Mouse (Mus musculus) right cerebral cortex, postnatal 14 days (tissue): ENCODE data around the gene Plekhh3.
A peak's percentile ranks its signal among the peaks of the same experiment; 100 is the strongest.
"Not testable (repeated sequence)": the region's sequence is repeated elsewhere in the genome, so short reads cannot be mapped to it uniquely, and the experiment has no call there.

Experiments
- DNase-seq: peaks from one replicate; pipeline ENCODE4 v3.0.0; 2022

The Plekhh3 gene

GRCm38 (mm10) chr11:101146377-101146776 is 24.8 kb downstream of the Plekhh3 start:
- no peak for DNase-seq

DNA sequence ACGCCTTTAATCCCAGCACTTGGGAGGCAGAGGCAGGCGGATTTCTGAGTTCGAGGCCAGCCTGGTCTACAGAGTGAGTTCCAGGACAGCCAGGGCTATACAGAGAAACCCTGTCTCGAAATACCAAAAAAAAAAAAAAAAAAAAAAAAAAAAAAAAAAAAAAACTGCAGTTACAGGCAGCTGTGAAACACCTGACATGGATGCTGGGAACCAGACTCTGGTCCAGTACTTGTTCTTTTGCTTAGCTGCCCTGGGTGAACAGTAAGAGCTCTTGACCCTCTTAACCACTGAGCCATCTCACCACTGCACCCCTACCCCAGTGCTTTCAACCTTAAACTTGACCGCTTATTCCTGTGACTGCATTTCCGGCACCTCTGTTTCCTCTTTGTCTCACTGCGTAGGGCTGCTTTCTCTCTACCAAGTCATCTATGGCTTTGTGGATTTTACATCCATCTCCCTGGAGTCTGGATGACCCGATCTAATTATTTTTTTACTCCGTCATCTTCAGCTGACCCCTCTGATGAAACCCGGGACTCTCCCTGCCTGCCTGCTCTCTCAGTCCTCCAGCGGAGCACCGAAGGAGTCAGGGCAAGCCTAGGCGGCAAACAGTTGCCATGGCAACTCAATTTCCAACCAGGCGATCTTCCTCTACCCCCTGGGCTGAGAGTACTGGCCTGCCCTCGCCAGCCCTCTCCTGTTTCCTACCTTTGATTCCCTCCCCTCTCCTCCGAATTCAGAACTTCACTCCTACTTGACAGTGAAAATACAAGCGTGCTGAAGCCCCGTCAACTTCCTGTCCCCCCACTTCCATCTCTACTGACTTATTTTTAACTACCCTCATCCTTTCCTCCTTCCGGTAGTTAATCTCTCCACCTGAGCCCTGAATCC is 27.6 kb downstream of the Plekhh3 start:
- no peak for DNase-seq

- DNase-seq = no peak
Observed at GRCm38 (mm10) chr11:101142215-101142967, 28.8 kb downstream of the Plekhh3 start.

GRCm38 (mm10) chr11:101141088-101141487 is 30.1 kb downstream of the Plekhh3 start:
- no peak for DNase-seq

DNA sequence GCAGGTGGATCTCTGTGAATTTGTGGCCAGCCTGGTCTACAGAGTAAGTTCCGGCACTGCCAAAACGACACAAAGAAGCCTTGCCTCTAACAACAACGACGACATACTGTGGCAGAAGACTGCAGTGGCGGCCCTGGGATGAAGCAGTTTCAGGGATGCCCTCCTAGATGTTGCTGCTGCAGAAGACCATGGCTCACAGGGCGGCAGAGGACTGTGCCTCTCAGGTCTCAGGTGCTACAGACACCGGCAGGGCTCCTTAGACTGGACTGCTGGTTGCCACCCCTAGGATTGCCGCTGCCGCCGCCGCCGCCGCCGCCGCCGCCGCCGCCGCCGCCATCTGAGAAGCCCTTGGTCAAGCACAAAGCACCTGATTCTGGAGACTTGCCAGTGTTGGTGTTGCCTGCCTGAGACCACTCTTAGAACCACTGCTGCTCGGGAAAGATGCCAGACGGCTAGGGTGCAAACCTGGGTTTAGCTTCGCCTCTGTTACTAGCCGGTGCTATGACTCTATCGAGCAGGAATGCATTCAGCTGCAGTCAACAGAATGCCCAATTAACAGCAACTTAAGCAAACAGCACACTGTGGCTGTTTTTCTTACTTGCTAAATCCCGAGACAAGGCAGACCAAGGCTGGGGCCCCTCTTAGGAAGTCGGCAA is 30.9 kb downstream of the Plekhh3 start:
- DNase-seq = no peak

- DNase-seq = no peak
Observed at GRCm38 (mm10) chr11:101138536-101139181, 32.5 kb downstream of the Plekhh3 start.

- DNase-seq = no peak
Observed at GRCm38 (mm10) chr11:101137000-101137399, 34.2 kb downstream of the Plekhh3 start.

DNA sequence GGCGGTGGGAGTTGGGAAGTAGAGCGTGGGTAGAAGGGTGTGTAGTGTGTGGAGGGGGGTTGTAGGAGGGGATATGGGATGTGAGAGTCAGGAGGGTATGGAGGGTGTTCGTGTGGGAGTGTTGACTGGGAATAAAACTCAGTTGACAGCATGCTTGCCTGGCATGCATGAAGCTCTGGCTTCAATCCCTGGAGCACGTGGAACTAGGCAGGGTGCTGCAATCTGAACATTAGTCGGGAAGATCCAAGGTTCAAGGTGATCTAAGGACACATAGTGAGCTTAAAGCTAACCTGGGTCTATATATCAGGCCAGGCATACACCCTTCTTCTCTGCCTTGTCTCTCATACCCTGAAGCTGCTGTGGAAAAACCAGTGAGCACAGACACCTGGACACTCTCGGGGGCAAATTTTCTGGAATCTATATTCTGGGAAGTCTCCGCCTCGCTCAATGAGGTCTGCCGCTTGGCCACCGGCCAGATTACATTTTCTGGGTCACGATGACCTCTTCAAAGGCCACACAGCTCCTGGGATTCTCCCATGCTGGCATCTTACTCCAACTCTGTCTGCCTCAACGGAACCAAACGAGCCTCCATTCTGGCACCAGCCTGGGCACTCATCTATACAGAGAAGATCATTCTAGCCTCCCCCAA is 36.8 kb downstream of the Plekhh3 start:
- no peak for DNase-seq

- no peak for DNase-seq
Observed at GRCm38 (mm10) chr11:101133037-101133436, 38.1 kb downstream of the Plekhh3 start.

GRCm38 (mm10) chr11:101131701-101132100 is 39.5 kb downstream of the Plekhh3 start:
- peak; percentile 59 for DNase-seq

- no peak for DNase-seq
Observed at GRCm38 (mm10) chr11:101131187-101131586, 40.0 kb downstream of the Plekhh3 start.

DNA sequence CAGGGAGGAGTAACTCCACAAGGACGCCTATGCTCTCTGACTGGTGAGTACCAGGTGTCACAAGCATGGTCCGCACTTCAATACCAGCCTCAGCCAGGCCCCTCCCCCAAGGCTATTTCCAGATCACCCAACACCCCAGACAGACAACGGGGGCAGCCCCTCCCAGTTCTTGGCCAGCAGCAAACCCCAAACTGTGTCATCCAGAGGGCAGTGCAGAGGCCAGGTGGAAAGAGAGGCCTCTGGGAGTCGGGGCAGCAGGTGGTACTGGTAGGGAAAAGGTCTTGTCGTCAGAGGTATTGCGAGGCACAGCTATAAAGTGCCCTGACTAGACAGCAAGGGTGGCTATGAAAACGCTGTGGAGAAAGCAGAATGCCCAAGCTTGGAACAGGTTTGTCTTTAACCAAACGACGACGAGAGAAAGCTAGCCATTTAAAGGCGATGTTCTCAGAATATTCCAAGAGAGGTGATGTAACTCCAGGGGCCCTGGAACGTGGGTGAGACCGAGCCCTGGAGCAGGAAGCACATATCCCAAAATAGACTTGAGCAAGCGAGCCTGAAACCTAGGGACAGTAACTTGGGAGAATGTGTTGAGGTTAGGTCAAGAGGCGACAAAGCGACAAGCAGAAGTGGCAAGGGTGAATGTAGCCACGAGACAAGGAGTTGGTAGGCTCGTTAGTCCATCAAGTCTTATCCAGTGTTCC is 40.9 kb downstream of the Plekhh3 start:
- no peak for DNase-seq

DNA sequence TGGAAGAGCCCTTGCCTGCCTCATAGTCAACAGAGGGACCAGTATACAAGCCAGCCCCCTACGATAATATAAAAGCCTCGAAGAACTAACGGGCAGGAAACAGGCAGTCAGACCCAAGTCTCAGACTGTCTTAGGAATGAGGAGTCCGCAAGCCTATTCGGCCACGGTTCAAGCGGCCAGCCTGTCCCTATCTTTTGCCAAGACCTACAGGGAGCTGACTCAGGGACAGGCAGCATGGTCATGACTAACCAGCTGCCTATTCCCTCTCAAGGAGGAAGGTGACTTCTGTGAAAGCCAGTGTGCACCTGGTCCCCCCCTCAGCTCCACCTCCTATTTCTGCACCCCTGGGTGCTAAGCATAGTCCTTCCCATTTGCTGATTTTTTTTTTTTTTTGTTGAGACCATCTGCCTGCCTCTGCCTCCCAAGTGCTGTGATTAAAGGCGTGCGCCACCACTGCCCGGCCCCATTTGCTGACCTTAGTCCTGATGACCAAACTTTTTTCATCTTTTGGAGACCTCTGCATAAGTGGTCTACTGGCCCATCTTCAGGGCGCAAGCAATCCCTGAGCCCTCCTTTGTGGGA is 42.1 kb downstream of the Plekhh3 start:
- DNase-seq = no peak

DNA sequence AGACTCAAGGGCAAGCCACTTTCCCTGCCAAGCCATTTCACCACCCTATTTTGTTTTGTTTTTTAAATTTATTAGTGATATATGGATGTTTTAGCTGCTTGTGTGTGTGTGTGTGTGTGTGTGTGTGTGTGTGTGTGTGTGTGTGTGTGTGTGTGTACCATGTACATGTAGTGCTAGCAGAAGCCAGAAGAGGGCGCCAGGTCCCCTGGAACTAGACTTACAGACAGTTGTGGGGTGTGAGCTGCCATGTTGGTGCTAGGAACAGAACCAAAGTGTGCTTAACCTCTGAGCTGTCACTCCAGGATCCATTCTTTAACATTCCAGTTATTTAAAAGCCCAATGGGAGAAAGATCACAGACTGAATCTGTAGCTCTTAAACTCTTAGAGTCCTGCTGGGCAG is 44.1 kb downstream of the Plekhh3 start:
- DNase-seq = no peak

DNA sequence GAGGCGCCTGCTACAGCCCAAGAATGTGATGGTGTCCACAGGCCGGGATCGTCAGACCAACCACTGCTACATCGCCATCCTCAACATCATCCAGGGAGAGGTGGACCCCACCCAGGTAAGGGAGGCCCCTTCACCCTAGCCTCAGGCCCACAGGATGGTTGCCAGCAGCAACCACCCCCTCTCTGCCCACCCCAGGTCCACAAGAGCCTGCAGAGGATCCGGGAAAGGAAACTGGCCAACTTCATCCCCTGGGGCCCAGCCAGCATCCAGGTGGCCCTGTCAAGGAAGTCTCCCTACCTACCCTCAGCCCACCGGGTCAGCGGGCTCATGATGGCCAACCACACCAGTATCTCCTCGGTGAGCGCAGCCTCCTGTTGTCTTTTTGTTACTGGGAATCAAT is 46.1 kb downstream of the Plekhh3 start:
- not testable (repeated sequence) for DNase-seq

DNA sequence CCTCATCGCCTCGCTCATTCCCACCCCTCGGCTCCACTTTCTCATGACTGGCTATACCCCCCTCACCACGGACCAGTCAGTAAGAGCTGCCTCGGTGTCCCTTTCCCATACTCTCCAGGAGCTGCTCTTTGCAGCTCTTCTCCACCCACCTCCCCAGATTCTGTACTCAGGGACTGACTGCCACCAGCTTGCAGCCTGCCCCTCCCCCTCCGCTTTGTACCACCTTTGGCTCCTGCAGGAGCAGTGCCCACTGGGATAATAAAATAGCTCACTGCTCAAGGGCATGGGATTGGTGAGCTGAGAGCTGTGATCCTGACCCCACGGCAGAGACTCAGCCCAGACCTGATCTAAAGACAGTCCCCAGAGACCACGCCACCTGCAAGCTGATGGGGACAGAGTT is 46.7 kb downstream of the Plekhh3 start:
- DNase-seq = not testable (repeated sequence)

DNA sequence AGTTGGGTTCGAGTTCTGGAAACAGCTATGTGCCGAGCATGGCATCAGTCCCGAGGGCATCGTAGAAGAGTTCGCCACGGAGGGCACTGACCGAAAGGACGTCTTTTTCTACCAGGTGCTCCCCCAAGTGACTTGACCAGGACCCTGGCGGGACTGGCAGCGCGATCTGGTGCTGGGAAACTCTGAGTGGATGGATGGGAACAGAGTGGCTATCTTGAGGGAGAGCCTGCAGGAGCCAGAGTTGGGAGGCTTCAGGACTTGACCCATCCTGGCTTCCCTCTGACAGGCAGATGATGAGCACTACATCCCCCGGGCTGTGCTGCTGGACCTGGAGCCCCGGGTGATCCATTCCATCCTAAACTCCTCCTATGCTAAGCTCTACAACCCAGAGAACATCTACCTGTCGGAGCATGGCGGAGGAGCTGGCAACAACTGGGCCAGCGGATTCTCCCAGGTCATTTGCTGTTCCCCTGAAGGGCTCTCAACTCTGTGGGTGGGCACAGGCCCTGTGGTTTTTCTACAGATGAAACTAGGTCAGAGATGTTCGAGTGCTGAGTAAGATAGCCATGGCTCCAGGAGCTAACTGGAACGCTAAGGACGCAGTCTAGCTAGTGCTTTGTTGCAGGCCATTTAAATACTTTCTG is 50.5 kb downstream of the Plekhh3 start:
- DNase-seq = no peak

- DNase-seq = peak; percentile 100
Observed at GRCm38 (mm10) chr11:101119761-101120544, 51.2 kb downstream of the Plekhh3 start, which contains the start of the genes Retreg3 and Tubg1. Gene Retreg3 (minus strand): TSS chr11:101119893. Gene Tubg1 (plus strand): TSS chr11:101119938.

- DNase-seq = no peak
Observed at GRCm38 (mm10) chr11:101119131-101119760, 51.9 kb downstream of the Plekhh3 start.
